Mouse (Mus musculus): ENCODE measurements around the gene Rmdn3. TPM values are rescaled to one million over a fixed set of nuclear protein-coding genes. Genes with fewer than 3 reads are reported as not detected.

The Rmdn3 gene
- total RNA-seq (2022) = 1 to 10 TPM; 3.2 to 6.7 (median 4.8) TPM

DNA sequence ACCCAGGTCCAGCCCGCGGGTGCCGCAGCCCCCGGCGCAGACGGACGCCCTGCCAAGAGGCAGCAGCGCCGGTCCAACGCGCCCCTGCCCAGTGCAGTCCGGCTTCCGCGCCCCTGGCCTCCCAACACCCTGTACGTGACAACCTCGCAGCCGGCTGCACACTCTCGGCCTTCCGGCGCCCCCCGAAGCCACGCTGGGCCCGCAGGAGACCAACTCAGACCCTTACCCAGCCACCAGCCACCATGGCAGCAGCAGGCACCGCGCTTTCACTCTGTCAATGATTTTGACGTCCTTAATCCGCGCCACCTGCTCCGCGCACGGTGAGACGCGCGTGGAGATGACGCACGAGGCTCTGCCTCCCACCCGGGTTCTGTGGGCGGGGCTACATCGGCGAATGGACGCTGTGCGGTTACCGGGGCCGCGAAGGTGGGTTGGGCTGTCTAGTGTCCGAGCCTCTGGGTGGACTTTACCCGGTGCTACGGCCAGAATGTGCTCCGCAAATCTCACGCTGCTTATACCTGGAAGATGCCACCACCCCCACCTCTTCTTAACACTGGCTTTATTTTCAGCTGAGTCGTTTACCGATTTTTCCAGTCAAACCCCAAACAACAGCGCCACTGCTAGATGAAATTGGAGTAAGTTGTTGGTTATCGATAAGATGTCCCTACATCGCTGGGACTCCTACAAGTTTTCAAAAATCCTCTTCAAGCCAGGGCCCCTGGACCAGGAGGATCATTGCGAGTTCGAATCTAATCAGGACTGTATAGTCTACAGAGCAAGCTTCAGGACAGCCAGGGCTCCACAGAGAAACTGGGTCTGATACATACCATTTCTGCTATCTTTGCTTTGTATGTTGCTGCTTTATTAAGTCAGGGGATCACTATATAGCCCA lies at the start of gene Rmdn3:
Rmdn3 (minus strand) TSS at position 354 of the 892 bp plus-strand sequence.
- DNase-seq (ENCODE audit: low spot score in 2 of 2) = peak; percentile 82 to 84

- DNase-seq (ENCODE audit: low spot score in 2 of 2) = no peak
These were observed 47.1 kb upstream of the Rmdn3 start for GRCm38 (mm10) chr2:119203871-119204460.

DNA sequence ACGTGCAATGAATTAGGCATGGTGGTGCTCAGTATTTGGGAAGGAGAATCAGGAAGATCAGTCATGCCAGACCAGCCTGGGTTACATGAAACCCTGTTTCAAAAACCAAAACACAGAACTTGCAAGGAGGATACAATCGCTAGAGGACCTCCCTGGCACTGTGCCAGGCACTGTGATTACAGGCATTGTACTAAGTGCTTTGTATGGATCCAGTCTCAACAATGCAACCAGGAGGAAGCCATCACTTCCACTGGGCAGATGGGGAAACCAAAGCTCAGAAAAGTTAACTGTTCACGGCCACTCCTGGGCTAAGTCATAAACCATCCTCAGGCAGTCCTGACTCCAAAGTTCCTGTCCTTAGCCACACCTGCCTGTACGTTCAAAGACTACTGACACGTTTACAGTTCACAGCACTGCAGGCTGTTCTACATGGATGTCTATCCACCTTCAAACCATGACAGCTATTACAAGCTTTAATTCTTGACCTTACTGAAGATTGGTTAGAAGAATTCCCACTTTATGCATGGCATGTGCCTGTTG lies 46.1 kb upstream of the Rmdn3 start:
- DNase-seq (ENCODE audit: low spot score in 2 of 2) = peak in 1 of 2 experiments; percentile 15

GRCm38 (mm10) chr2:119198934-119199333 lies 42.1 kb upstream of the Rmdn3 start:
- no peak for DNase-seq (ENCODE audit: low spot score in 2 of 2)

GRCm38 (mm10) chr2:119198049-119198448 lies 41.2 kb upstream of the Rmdn3 start:
- DNase-seq (ENCODE audit: low spot score in 2 of 2) = no peak

GRCm38 (mm10) chr2:119197493-119197892 lies 40.7 kb upstream of the Rmdn3 start:
- DNase-seq (ENCODE audit: low spot score in 2 of 2) = no peak

GRCm38 (mm10) chr2:119196316-119197108 lies 39.7 kb upstream of the Rmdn3 start:
- no peak for DNase-seq (ENCODE audit: low spot score in 2 of 2)

GRCm38 (mm10) chr2:119194140-119194539 lies 37.3 kb upstream of the Rmdn3 start:
- DNase-seq (ENCODE audit: low spot score in 2 of 2) = peak; percentile 27 to 68

GRCm38 (mm10) chr2:119190969-119191368 lies 34.1 kb upstream of the Rmdn3 start:
- DNase-seq (ENCODE audit: low spot score in 2 of 2) = no peak

- peak; percentile 75 to 80 for DNase-seq (ENCODE audit: low spot score in 2 of 2)
These were observed 32.3 kb upstream of the Rmdn3 start for GRCm38 (mm10) chr2:119189029-119189710.

DNA sequence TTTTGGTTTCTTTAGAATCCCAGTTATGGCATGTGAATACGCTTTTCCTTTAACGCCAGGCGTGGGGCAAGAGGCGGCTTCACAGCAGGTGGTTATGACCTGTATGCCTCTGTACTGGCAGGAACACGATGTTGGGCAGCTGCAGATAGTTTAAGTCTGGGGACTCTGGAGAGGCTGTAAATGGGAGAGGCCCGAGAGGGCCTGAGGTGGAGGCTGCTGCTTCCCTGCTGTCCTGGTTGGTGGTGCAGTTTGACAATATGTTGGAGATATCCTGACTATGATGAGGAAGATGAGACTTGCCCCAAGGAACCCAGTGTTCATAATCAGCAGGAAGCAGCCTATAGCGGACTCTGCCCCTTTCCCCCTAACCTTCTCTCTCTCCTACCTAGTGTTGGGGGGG lies 26.1 kb upstream of the Rmdn3 start:
- no peak for DNase-seq (ENCODE audit: low spot score in 2 of 2)

- no peak for DNase-seq (ENCODE audit: low spot score in 2 of 2)
These were observed 20.6 kb upstream of the Rmdn3 start for GRCm38 (mm10) chr2:119177384-119177939.

DNA sequence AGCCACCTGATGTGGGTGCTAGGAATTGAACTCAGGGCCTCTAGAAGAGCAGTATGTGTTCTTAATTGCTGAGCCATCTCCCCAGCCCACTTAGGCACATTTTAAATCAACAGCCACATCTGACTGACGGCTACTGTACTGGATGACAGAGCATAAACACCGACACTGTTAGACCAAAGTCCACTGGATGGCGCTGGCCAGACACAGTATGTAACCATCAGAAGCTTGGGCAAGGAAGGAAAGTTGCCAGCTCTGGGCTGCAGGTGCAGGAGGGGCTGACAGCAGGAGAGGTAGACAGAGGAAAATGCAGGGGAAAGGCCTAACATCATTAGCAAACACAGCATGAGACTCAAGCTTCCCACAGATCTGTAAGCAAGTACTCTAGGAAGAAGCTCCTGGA lies 19.9 kb upstream of the Rmdn3 start:
- DNase-seq (ENCODE audit: low spot score in 2 of 2) = no peak

- DNase-seq (ENCODE audit: low spot score in 2 of 2) = no peak
These were observed 18.8 kb upstream of the Rmdn3 start for GRCm38 (mm10) chr2:119175614-119176013.

GRCm38 (mm10) chr2:119174866-119175265 lies 18.0 kb upstream of the Rmdn3 start:
- no peak for DNase-seq (ENCODE audit: low spot score in 2 of 2)

DNA sequence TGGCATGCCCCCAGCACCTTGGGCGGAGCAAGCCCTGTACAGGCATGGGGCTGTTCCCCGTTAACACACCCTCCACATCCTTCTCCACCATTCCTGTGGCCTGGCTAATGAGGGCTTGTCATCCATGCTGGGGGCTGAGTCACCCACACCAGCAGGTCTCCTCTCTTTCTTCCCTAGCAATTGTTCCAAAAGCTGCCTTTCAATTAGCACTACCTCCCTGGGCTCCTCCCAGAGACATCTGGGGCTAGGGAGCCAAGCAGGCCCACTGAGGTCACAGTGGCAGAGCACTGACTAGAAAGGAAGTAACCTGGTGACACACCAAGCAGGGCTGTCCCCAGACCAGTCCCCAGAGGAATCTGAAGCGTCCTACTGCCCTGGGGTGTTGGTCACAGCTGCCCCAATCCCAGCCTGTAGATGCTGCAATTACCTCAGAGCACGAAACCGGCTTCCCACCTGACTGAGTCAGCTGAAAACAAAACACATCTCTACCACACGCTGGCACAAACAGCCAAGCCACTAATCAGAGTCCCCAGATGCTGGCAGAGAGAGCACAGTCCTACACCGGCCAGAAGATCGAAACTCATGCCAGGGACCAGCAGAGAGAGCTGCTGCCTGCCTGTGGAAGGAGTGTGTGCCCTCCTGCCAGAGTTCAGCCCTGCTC lies 17.3 kb upstream of the Rmdn3 start, which contains the start of gene Gm14137:
Gm14137 (plus strand) TSS at position 519 of the 661 bp plus-strand sequence.
- DNase-seq (ENCODE audit: low spot score in 2 of 2) = no peak

DNA sequence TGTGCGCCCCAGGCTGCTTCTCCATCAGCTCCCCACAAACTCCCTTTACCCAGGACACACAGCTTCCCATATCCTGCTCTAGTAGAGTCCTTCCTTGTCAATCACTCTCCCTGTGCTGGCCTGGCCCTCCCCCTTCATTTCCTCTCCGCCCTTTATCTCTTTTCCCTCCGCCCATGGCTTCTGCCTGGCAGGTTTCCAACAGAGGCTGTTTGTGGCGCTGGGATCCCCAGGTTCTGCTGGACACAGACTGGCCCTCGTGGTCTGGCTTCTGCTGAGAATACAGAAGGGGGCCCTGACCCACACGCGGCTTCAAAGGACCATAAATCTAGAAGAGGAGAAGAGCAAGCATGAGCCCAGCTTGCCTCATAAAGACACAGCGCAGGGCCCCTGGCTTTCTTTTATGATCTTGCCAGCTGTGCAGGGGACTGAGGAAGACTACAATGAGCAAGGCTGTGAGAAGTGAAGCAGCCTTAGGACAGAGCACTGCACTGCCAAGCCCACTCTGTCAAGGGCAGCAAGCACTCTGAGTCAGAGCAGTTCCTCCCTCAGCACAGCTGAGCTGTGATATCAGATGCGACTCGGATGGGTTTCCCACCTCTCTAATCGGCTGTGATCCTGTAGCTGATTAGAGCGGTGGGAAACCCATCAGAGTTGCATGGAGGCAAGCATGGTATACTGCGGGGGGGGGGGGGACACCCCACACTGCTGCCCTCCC lies 16.2 kb upstream of the Rmdn3 start:
- DNase-seq (ENCODE audit: low spot score in 2 of 2) = peak in 1 of 2 experiments; percentile 21

- no peak for DNase-seq (ENCODE audit: low spot score in 2 of 2)
These were observed 15.6 kb upstream of the Rmdn3 start for GRCm38 (mm10) chr2:119172446-119172845.

DNA sequence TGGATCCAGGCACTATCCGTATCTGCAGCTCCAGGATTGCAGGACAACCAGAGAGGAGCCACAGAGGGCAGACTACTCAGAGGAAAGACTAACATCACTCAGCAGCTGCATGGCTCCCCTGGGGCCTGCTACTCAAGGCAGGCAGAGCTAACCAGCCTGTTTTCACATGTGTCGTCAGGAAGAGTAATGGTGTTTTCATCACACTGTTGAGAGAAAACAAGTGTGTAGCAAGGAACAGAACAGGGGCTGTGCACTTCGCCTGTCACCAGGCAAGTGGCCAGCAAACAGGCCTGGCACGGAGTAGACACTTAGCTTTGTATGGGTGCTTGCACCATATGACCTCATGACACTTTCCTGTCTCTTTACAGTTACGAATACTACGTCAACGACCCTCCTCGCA lies 14.7 kb upstream of the Rmdn3 start:
- no peak for DNase-seq (ENCODE audit: low spot score in 2 of 2)
